Mouse (Mus musculus): ENCODE measurements around the gene Gfap.

DNA sequence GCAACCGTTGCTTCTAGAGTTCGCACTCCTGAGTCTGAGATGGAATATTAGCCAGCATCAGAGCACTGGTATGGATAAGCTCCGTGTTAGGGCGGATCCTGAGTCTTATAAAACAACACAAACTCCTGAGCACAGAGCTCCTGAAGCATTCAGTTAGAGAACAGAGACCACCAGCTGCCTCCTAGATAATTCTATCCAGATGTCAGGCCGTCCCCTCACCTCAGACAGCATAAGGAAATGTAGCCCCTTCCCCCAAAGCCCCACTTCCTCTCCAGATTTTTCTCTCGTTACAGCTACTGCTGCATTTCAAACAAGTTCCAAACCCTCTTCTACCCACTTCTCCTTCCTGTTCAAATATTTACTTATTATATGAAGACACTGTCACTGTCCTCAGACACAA lies 44.8 kb downstream of the Gfap start:
- TF ChIP-seq CTCF (IDR thresholded peaks at IDR 0.05; ENCODE audit: insufficient read depth, low read length) (no peak), POLR2A (IDR thresholded peaks at IDR 0.05; ENCODE audit: borderline replicate concordance, extremely low read depth, low read depth, low read length) (no peak)
